Mouse (Mus musculus) inflammation-experienced regulatory T-cells, adult 6 months (primary cell): ENCODE measurements around the gene Acadsb. TPM values are rescaled to one million over a fixed set of nuclear protein-coding genes. Genes with fewer than 3 reads are reported as not detected.
A peak's percentile ranks its signal among the peaks of the same experiment; 100 is the strongest.
"Not testable (repeated sequence)": the region's sequence is repeated elsewhere in the genome, so short reads cannot be mapped to it uniquely, and the experiment has no call there.

Experiments
- ATAC-seq: one replicate; pipeline ENCODE4 v1.8.0; 2017
- polyA plus RNA-seq, 3 experiments: library from polyadenylated mRNA; unstranded; fragments of 100-300 nt; shearing (Covaris generic); gene quantifications; one replicate each; pipeline ENCODE4 v1.2.1; 2017

Gene Acadsb
- 10 to 100 TPM; 27.1 to 66.2 (median 49.5) TPM for polyA plus RNA-seq

DNA sequence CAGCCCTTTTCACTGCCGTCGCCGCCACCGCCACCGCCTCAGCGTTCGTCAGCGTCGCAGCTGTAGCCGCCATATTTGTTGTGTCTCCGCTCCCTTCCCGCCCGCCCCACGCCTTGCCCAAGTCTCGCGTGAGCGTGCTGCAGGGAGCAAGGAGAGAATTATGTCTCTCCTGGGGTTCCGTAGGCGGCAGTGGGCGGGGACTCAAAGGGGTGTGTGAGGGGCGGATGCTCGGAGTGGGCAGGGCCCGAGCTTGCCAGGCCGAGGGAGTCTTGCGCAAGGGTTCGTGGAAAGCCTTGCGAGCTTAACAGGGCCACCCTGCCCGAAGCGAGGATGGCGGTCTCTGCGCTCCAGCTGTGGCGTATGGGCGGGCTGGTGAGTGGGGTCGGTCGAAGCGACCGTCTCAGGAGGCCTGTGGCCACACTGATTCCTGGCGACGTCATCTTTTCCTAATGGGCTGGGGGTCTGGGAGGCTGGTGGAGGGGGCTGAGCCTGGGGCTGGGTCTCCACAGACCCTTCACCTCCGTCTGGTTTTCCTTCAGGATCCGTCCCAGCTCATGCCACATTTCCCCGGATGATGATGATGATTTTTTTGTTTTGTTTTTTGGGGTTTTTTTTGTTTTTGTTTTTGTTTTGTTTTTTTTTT, at the start of gene Acadsb, which contains the start of gene Ikzf5:
Gene Acadsb, plus strand, starts transcription at position 186 of the 643 bp plus-strand sequence.
Gene Ikzf5, minus strand, starts transcription at position 106 of the 643 bp plus-strand sequence.
- ATAC-seq, result peak; percentile 95

DNA sequence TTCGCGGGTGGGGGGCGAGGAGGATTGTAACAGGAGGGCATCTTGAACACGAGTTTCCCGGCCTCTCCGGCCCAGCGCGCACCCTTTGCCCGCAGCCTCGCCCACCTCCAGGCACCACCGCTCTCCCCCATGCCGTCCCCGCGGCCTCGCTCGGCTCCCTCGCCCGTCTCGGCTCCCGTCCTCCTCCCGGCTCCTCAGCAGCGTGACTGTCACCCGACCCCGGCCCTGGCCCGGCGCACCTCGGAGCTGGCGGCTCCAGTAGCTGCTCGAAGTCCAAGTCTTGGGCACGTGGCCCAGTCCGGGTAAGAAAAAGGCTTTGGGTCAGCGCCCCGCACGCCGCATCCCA, 48.2 kb upstream of the Acadsb start:
- ATAC-seq, result peak; percentile 47

DNA sequence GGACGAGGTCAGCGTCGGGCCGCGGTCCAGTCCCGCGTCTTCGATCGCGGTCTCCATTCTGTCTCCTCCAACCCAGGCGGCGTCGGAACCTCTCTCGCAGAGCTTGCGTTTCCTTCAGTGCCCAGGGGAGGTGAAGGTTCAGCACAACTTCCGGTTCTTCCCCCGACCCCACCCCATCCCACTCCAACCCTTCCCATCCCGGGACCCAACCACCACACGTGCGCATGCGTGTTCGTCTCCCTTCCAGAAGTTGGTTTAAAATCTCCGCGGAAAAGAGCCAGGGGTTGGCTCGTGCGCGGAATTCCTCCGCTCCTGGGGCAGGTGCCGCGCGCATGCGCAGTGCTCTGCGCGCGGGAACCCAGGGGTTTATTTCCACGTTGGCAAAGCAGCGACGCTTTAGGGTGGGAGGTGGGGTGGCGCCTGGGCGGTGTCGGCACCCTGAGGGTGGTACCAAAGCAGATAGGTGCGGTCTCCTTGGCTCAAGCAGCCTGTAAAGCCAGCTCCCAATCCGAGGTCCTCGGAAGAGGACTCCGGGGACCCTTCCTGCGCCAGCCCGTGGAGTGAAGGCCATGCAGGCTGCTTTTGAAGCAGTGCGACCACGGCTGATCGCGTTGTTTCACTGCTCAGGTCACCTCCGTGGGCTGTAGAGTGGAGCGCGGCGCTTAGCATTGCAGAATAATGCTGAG, 47.6 kb upstream of the Acadsb start, which contains the start of gene 2310057M21Rik:
Gene 2310057M21Rik, minus strand, starts transcription at position 145 of the 686 bp plus-strand sequence.
- ATAC-seq, result peak; percentile 91

DNA sequence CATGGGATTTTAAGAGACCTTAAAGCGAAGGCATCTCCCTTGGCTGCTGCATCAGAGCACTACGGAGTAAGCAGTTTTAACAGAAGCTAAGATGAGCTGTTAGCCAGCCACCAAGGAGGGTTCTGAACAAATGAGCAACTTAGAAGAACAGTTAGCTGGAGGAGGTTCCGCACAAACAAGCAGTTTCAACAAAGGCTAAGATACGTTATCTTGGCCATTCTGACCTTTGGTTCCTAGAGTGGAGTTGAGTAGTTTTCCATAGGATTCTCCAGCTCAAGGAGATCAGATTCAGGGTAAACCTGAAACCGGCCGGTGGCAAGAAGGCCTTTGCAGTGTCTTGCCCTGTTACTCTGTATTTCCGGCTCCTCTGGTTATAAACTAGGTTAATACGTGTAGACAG, 46.3 kb upstream of the Acadsb start:
- ATAC-seq, result no peak

DNA sequence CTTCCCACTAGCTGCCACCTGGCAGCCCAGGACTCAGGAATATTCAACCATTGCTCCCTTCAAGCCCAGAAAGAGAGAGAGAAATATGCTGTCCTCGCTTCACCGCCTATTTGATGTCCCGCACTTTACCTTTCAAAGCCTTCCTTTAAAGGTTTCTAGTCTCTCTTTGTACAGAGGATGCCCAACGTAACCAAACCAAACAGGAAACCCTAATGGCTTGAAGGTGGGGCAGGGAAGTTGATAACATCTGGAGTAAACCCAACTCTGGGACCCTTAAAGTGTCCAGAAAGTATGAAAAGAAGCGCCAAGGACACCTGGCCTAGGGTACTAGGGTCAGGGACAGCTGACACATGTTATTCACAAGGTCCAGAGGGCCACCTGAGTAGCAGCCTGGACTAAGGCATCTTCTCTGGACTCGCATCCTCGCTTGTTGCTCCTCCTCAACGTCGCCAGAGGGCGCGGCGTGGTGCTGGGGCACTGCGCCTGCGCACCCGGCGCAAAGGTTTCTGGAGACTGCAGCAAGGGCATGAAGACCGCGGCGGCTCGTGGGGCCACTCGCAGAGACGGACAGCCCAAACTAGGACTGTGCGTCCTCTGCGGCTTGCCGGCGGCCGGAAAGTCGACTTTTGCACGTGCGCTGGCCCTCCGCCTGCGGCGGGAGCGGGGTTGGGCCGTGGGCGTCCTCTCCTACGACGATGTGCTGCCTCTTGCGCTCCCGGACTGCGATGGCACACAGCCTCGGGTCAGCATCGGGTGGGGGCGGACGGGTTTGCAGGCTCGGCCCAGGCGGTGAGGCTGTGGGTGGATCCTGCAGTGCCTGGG, 39.5 kb upstream of the Acadsb start, which contains the start of gene Pstk:
Gene Pstk, plus strand, starts transcription at position 494 of the 822 bp plus-strand sequence.
- ATAC-seq, result peak; percentile 88

DNA sequence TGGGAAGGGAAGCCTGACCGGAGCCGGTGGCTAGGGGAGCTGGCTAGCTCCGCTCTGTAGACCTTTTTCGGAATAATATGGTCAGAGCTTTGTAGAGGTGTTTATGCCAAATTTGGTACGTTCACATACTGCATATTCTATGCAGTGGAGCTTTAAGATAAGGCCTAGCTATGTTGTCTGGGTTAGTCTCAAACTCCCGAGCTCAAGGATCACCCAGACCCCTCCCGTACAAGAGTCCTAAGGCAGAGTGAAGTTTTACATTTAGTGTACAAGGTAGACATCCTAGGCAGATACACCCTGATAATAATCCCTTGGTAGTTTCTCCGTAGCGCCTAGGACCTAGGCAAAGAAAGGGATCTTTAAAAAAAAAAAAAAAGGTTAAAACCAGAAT, 38.9 kb upstream of the Acadsb start:
- peak; percentile 1 for ATAC-seq

DNA sequence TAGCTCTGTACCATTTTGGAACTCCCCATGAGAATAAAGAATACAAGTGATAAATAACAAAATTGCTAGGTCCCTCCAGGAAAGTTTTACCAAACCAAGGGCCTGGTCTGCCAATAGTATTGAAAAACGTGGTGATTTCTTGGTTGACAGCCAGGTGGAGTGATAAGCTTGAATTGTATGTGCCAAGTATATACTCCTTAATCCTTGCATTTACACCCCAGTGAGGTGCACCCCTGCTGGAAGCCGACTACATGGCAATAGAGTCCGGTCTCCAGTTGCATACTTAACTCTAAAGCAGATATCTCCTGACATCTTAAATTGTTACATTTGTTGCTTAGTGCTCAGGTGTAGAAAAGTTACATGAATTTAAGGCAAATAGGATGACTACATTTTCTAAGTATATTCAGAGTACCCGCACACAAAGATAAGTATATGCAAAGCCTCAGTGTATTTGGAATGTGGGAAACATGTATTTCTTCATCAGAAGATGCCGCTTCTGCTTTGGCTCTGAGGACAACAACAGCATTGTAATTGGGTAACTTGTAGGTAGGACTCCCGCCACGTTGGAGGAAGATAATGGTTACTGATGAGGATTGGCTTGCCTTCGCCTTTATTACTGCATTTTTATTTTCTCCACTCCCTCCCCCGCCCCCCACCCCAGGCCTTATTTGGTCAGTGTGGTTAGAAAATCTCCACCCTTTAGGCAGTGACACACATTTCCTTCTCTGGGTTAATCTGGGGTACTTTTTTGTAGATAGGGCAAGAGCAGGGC, 38.3 kb upstream of the Acadsb start:
- no peak for ATAC-seq

DNA sequence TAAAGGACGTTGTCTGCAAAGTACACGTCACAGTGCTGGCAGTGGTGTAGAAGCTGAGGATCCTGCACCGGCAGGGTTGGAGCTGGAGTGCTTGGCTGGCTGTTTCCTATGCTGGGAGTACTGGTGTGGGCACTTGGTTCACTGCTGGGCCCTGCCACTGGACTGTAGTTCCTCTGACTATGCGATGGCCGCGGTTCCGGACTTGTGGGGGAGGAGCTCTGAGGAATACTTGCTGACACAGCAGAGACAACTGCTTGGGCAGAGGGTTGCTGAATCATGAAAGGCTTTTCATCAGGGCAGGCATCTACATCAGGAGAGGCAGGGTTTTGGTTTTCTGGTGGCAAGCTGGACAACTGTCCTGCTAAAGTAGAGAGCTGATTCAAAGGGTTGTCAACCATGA, 18.6 kb upstream of the Acadsb start:
- not testable (repeated sequence) for ATAC-seq

DNA sequence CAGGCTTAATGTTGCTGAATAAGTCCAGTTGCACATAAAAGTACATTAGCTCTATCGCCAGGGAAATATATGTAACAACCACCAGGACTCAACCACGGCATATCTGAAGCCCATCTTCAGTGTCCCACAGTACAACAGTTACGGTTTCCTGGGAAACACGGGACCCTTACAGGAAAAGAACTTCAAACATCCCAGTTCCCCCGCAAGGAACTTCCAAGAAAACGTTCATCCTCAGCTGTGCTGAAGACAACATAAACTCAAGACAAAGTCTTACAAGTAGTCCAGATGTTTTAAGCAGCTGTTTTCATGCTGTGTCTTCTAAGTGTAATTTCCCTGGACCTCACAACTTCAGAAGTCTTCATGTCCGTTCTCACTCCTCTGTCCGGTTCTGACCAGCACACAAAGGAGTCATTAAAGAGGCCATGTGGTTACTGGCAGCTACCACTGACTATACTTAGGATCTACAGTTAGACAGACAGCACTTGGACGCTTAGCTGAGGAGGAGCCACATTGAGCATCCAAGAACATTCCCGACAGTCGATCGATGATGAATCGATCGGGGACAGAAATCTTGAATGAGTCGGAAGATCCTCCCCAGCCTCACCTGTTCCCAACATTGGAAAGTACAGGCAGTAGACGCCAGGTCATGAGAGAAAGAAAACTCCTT, 947 bp upstream of the Acadsb start:
- no peak for ATAC-seq

DNA sequence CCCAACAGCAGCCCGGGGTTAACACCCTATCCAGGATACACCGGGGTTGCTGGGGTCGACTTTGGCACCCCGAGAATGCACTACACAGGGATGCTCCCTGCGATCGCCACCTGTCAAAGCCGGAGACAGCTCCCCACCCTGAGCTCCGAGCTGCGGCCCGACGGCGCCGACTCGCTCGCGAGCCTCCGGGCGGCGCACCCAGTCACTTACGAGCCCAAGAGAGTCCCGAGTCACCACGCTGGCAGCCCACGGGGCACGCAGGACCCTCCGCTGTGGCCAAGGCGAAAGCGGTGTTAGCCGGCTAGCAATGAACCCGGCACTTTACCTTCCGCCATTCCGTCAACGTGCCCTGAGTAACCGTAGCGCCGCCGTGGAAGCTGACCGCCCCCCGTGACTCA, 414 bp upstream of the Acadsb start:
- ATAC-seq, result peak; percentile 22

DNA sequence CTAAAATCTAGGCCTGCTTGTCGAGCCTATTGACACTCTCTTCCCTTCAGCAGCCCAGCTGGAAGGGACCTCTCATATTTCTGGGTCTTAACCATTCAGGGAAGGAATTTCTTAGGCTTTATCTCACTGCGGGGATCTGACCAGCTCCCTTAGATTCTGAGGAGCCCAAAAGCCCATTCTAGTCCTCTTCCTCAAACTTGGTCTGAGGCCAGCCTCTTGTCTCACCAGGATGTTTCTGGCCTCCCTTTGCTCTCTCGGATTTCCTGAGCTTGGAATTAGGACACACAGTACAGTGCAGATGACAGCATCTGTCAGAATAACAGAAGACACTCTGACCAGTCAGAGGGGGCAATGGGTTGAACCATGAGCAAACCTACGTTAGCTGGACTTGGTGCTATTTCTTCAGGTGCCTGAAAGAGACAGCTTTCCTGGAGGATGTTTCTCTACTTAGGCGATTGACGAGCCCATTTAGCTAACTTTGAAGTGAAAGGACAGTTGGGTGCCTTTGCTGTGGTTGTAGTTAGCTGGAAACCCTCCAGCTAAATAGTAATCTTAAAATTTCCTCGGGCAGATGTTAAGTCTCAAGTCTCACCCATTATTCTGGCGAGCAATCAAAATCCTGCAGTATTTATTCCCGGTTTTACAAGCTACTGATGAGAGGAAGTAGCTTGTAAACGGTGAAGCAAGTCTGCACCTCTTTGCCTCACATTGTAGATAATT, 980 bp downstream of the Acadsb start:
- no peak for ATAC-seq

DNA sequence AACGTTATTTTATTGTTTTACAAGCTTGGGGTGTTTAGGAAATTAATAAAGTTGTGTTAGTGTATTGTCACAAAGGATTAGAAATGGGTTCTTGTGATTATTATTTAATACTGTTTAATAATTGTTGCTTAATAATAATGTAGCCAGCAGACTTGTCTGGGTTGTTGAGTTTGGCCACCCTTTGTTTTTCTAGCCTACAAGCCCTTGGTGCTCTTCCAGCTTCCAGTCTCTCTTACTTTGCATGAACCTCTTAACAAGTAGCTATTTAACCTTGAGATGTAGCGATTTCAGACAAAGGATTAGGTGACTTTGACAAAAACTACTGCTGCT, 1.5 kb downstream of the Acadsb start:
- no peak for ATAC-seq

DNA sequence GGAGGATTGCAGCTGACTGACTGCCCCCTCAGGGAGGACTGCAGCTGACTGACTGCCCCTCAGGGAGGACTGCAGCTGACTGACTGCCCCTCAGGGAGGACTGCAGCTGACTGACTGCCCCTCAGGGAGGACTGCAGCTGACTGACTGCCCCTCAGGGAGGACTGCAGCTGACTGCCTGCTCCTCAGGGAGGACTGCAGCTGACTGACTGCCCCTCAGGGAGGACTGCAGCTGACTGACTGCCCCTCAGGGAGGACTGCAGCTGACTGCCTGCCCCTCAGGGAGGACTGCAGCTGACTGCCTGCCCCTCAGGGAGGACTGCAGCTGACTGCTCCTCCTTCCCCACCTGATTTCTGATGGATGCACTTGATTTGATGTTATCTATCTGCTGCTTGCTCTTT, 6.3 kb downstream of the Acadsb start:
- not testable (repeated sequence) for ATAC-seq

DNA sequence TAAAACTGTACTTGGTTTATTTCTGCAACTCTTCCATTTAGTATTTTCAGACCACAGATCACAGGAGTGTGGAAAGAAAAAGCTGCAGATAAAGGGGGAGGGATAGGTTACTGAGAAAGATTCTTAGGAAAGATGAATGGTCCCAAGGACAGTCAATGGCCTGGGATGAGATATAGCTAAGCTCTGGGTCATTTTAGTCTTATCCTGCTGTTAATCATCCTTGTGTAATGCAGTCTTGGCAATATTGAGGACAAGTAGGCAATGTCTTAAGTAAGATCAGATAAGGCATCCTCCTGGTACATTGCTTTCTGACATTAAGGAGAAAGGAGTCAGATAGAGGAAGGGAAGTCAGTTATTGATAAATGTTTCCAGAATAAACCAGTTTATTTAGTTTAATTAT, 7.2 kb downstream of the Acadsb start:
- ATAC-seq, result no peak

DNA sequence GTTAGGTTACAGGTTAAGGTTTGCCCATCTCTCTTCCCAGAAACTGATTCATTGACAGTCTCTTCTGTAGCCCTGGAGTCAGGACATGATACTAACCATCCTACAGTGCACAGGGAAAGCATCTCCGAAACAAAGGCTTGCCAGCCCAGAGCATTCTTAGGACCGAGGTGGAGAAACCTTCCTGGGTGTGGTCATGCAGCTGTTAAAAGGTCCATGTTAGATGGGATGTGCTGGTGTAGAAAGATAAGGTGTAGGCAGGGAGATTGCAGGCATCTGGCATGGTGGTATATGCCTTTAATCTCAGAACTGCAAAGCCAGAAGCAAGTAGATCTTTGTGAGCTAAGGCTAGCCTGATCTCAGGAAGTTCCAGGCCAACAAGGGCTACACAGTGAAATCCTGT, 14.5 kb downstream of the Acadsb start:
- no peak for ATAC-seq

DNA sequence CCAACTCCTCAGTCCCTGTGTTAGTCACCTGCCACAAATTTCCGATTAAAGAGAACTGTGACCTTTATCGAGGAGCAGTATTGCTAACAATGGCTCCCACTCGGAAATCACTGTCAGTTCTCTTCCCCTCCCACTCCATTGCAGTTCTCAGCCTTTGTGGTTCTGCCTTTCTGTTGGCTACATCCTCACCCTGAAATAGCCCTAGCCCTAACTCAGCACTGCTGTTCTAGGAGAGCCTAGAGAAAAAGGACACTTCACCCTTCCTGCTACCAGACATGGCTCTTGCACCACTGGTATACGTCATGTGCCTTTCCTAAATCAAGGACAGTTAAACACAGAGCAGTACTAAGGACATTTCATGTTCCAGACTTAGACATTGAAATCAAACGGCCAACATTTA, 16.9 kb downstream of the Acadsb start:
- no peak for ATAC-seq

DNA sequence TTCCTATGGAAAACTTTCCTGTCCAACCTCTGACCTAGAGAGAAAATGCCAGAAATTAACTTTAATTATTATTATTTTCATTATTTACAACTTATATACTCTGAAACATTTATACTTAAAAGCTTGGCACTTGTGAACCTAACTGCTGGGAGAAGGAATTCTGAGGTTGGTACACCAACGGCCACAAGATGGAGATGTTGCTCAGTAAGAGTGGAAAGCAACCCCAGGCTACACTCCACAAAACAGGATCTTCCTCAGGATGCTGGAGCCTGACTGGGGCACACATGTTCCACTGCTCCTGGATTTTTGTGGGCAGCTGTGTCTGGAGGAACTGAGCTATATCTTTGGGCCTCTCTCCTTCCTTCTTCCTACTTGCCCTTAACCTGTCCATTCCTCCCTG, 21.8 kb downstream of the Acadsb start:
- no peak for ATAC-seq

DNA sequence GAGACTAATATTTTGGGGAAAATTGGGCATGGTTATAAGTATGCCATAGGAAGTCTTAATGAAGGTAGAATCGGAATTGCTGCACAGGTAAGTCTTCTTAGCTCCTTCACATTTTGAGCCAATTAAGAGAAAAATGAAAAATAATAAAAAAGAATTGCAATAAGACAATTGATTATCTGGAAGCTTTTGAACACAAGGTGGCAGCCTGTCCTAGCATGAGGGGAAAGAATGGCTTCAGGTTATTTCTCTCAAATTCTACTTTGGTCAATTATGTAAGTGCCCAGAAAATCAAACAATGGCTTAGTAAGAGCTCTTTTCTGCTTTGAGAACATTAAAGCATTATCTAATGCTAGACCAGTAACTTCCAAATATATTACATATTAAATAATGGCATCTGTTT, 23.9 kb downstream of the Acadsb start:
- no peak for ATAC-seq

DNA sequence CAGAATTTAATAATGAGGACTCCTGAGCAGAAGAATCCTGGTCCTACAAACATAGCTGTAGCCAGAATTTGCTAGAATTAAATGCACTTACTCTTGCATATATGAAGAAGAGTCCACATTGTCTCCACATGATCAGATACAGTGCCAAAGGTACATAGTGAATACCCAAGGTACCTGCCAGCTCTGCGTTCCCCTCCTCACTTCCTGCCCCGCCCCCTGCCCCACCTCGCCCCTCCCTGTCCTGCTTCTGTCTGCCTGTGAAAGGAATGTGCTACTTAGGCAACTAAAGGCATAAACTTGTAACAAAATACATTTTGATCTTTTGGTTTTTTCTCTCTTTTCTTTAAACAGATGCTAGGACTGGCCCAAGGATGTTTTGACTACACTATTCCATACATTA, 26.6 kb downstream of the Acadsb start:
- ATAC-seq, result no peak

DNA sequence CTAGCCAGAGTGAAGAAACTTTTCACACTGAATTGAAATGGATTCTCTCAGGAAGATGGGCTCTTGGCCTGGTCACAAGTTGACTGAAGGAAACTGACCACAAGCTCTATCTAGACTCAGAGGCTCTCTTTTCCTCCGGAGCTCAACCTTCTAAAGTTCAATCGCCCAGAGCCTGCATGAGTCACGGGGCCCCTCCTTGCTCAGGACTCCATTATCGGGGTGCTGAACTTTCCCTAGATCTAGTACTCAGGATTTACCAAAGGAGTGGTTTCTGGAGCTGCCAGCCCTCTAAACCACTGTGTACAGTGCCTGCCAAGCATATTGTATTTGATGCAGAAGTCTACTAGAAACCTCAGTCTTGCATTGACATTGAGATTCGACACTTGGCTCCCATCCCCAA, 46.3 kb downstream of the Acadsb start:
- no peak for ATAC-seq

DNA sequence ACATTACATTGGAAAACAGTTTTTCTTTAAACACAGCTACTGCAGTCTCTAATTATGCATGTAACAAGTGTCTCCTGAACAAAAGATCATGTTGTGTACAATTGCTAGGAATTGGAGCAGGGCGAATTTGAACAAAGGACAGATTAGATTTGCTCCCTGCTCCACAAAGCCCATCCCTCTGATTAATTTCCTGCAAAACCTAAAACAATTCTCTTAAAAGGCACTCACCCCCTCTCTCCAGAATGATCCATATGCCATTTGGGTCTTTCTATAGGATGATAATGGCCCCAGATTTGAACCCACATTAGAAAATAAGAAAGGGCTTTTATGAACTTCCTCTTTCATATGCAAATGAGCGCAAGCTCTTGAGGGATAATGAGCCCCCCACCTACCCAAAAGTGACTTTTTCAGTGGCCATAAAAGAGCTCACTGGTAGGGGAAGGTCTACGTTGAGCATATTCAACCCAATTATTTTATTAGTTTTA, 54.8 kb downstream of the Acadsb start:
- ATAC-seq, result no peak
